Mouse (Mus musculus): ENCODE measurements around the gene Stat5b. TPM values are rescaled to one million over a fixed set of nuclear protein-coding genes. Genes with fewer than 3 reads are reported as not detected.

Stat5b gene
- polyA plus RNA-seq, 2 experiments, result 22.1 to 24.4 TPM

GRCm38 (mm10) chr11:100782568-100782967, 68.0 kb downstream of the Stat5b start:
- Histone ChIP-seq H3K27ac (replicated peaks; ENCODE audit: low read depth, low read length) (no peak overlapping the region), H3K4me1 (ENCODE audit: control insufficient read depth, insufficient read depth, low read length) (no peaks in the 10 kb centered on the region), H3K27me3 (ENCODE audit: control insufficient read depth, insufficient read depth, low read length) (no peaks in the 10 kb centered on the region), H3K4me3 (replicated peaks; ENCODE audit: low read length) (no peak overlapping the region), H3K9me3 (ENCODE audit: control insufficient read depth, low read length) (no peaks in the 10 kb centered on the region), H3K9ac (ENCODE audit: low read depth, low read length, severe bottlenecking) (no peak overlapping the region), H3K4me2 (replicated peaks; ENCODE audit: low read depth, low read length, severe bottlenecking) (no peak overlapping the region), H3K36me3 (ENCODE audit: control insufficient read depth, insufficient read depth, low read length) (peaks cover 65% of the 10 kb centered on the region)
- TF ChIP-seq POLR2A (IDR thresholded peaks at IDR 0.05; ENCODE audit: borderline replicate concordance, extremely low read depth, insufficient read depth, insufficient read length), result no peak
- ATAC-seq (ENCODE audit: low FRiP score, low read depth), result no peak
- 91% methylated on average over 13 of the region's 13 CpGs for WGBS
- DNase-seq (ENCODE audit: low spot score), result no peak

DNA sequence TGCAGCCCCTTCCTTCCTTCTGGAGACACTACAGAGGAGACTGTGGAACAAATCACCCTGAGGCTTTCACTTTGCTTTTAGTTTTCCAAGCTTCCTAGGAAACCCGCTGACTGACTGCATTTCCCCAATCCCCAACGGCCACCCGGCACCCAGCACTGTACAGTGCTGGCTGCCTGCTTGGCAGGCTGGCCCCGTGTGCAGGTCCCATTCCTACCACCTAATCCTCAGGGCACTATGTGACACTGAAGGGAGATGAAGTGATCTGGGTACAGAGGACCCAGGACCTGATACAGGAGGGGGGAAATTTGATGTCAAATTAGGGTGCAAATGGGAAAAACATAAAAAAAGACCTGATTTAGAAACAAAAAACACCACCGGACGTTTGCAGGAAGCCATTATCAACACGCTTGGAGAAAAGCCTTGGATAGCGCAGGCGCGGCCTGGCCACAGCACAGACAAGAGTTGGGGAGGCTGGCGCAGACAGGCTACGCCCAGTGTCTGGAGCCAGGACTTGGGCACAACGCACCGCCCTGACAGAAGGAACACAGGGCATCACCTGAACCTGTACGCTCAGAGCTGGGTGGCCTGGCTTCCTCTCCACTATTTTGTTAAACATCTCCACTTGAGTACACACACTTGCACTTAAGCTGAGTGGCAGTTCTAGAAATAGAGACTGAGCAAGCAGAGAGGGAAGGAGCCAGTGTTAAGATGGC, 68.6 kb downstream of the Stat5b start:
- H3K9me3 ChIP-seq (ENCODE audit: control insufficient read depth, low read length), result no peaks in the 10 kb centered on the region
- DNase-seq (ENCODE audit: low spot score), result no peak
- no peak overlapping the region for H3K27ac ChIP-seq (replicated peaks; ENCODE audit: low read depth, low read length)
- no peak overlapping the region for H3K4me2 ChIP-seq (replicated peaks; ENCODE audit: low read depth, low read length, severe bottlenecking)
- H3K9ac ChIP-seq (ENCODE audit: low read depth, low read length, severe bottlenecking), result no peak overlapping the region
- H3K27me3 ChIP-seq (ENCODE audit: control insufficient read depth, insufficient read depth, low read length), result no peaks in the 10 kb centered on the region
- H3K4me1 ChIP-seq (ENCODE audit: control insufficient read depth, insufficient read depth, low read length), result no peaks in the 10 kb centered on the region
- ATAC-seq (ENCODE audit: low FRiP score, low read depth), result no peak
- no peak for TF ChIP-seq POLR2A (IDR thresholded peaks at IDR 0.05; ENCODE audit: borderline replicate concordance, extremely low read depth, insufficient read depth, insufficient read length)
- no peak overlapping the region for H3K4me3 ChIP-seq (replicated peaks; ENCODE audit: low read length)
- peaks cover 59% of the 10 kb centered on the region for H3K36me3 ChIP-seq (ENCODE audit: control insufficient read depth, insufficient read depth, low read length)
- 90% methylated on average over 15 of the region's 15 CpGs for WGBS

DNA sequence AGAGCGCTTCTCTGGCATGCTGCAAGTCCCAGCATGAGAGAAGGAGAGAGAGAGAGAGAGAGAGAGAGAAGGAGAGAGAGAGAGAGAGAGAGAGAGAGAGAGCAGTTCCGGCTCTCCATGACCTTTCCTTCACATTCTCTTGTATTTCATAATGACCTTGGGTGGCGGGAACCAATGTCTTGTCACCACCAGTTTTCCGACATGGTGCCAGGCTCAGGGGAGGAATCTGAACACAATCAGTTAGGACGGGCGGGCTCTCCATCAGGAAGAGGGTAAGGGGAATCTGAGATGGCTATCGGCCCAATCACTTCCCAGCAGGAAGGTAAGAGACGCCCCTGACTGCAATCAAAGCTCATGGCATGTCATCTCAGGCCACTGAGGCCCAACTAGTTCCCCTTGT, 70.3 kb downstream of the Stat5b start:
- Histone ChIP-seq H3K27me3 (ENCODE audit: control insufficient read depth, insufficient read depth, low read length) (no peaks in the 10 kb centered on the region), H3K9me3 (ENCODE audit: control insufficient read depth, low read length) (no peaks in the 10 kb centered on the region), H3K4me3 (replicated peaks; ENCODE audit: low read length) (no peak overlapping the region), H3K27ac (replicated peaks; ENCODE audit: low read depth, low read length) (no peak overlapping the region), H3K4me2 (replicated peaks; ENCODE audit: low read depth, low read length, severe bottlenecking) (no peak overlapping the region), H3K9ac (ENCODE audit: low read depth, low read length, severe bottlenecking) (no peak overlapping the region), H3K4me1 (ENCODE audit: control insufficient read depth, insufficient read depth, low read length) (no peaks in the 10 kb centered on the region), H3K36me3 (ENCODE audit: control insufficient read depth, insufficient read depth, low read length) (peaks cover 48% of the 10 kb centered on the region)
- ATAC-seq (ENCODE audit: low FRiP score, low read depth), result no peak
- 81% methylated on average over 8 of the region's 8 CpGs for WGBS
- DNase-seq (ENCODE audit: low spot score), result no peak
- TF ChIP-seq POLR2A (IDR thresholded peaks at IDR 0.05; ENCODE audit: borderline replicate concordance, extremely low read depth, insufficient read depth, insufficient read length), result no peak

- no peak for TF ChIP-seq POLR2A (IDR thresholded peaks at IDR 0.05; ENCODE audit: borderline replicate concordance, extremely low read depth, insufficient read depth, insufficient read length)
- H3K4me1 ChIP-seq (ENCODE audit: control insufficient read depth, insufficient read depth, low read length), result no peaks in the 10 kb centered on the region
- no peaks in the 10 kb centered on the region for H3K9me3 ChIP-seq (ENCODE audit: control insufficient read depth, low read length)
- no peaks in the 10 kb centered on the region for H3K27me3 ChIP-seq (ENCODE audit: control insufficient read depth, insufficient read depth, low read length)
- no peak overlapping the region for H3K4me3 ChIP-seq (replicated peaks; ENCODE audit: low read length)
- no peak for DNase-seq (ENCODE audit: low spot score)
- peaks cover 32% of the 10 kb centered on the region for H3K36me3 ChIP-seq (ENCODE audit: control insufficient read depth, insufficient read depth, low read length)
- no peak for ATAC-seq (ENCODE audit: low FRiP score, low read depth)
- H3K4me2 ChIP-seq (replicated peaks; ENCODE audit: low read depth, low read length, severe bottlenecking), result no peak overlapping the region
- H3K9ac ChIP-seq (ENCODE audit: low read depth, low read length, severe bottlenecking), result no peak overlapping the region
- H3K27ac ChIP-seq (replicated peaks; ENCODE audit: low read depth, low read length), result no peak overlapping the region
- 71% methylated on average over 3 of the region's 3 CpGs for WGBS
These were observed 72.5 kb downstream of the Stat5b start for GRCm38 (mm10) chr11:100778069-100778468.

DNA sequence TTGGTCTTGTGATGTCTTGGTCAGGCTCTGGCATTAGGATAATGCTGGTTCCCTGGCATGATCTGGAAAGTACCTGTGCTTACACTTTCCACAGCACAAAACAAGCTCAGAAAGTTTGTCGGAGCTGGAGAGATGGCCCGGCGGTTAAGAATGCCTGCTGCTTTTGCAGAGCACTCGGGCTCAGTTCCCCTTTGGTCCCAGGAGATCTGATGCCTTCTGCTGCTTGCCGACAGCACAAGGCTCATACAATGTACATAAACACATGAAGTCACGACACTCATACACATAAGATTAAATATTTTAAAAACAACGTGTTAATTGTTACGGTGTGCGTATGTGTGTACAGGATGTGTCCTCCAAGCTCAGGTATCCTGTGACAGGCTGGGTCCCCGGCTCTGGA, 74.6 kb downstream of the Stat5b start:
- WGBS, result 79% methylated on average over 10 of the region's 10 CpGs
- H3K4me3 ChIP-seq (replicated peaks; ENCODE audit: low read length), result no peak overlapping the region
- ATAC-seq (ENCODE audit: low FRiP score, low read depth), result no peak
- H3K27me3 ChIP-seq (ENCODE audit: control insufficient read depth, insufficient read depth, low read length), result no peaks in the 10 kb centered on the region
- H3K4me1 ChIP-seq (ENCODE audit: control insufficient read depth, insufficient read depth, low read length), result no peaks in the 10 kb centered on the region
- no peak overlapping the region for H3K4me2 ChIP-seq (replicated peaks; ENCODE audit: low read depth, low read length, severe bottlenecking)
- no peak overlapping the region for H3K27ac ChIP-seq (replicated peaks; ENCODE audit: low read depth, low read length)
- peaks cover 11% of the 10 kb centered on the region for H3K36me3 ChIP-seq (ENCODE audit: control insufficient read depth, insufficient read depth, low read length)
- DNase-seq (ENCODE audit: low spot score), result no peak
- no peaks in the 10 kb centered on the region for H3K9me3 ChIP-seq (ENCODE audit: control insufficient read depth, low read length)
- no peak overlapping the region for H3K9ac ChIP-seq (ENCODE audit: low read depth, low read length, severe bottlenecking)
- TF ChIP-seq POLR2A (IDR thresholded peaks at IDR 0.05; ENCODE audit: borderline replicate concordance, extremely low read depth, insufficient read depth, insufficient read length), result no peak
